Mouse (Mus musculus) T-helper 17 cell (primary cell): ENCODE measurements around the gene Olfr243.
"Not testable (repeated sequence)": the region's sequence is repeated elsewhere in the genome, so short reads cannot be mapped to it uniquely, and the experiment has no call there.

Source experiments
- in situ Hi-C, 2 experiments: fragments of 300-600 bp; cut with MboI, MseI; formaldehyde crosslinking; loops; 1 replicate in 1 of 2; 2 replicates in 1 of 2; pipeline ENCODE4 v1.15.1; 2025; ENCODE audit warnings: high pct_unique_total_duplicates in 2 of 2

Gene Olfr243

GRCm38 (mm10) chr7:103714371-103714770, at the start of gene Olfr243:
TSS of gene Olfr243 (plus strand) at chr7:103714671.
- in situ Hi-C loops = loop anchor here (5.0 to 25.0 kb wide), 3 partner anchors 230 to 1202 kb away; partner anchors contain the start of gene Olfr633 (in 1 of the 2)

- in situ Hi-C loops = no loop called here
These were observed 43.4 kb upstream of the Olfr243 start, which contains the start of gene Olfr624 for GRCm38 (mm10) chr7:103671091-103671490. TSS of gene Olfr624 (minus strand) at chr7:103671191.

- in situ Hi-C loops = no loop called here
These were observed 32.1 kb upstream of the Olfr243 start, which contains the start of gene Olfr625-ps1 for GRCm38 (mm10) chr7:103682420-103682819. TSS of gene Olfr625-ps1 (plus strand) at chr7:103682720.

GRCm38 (mm10) chr7:103699469-103699868, 15.0 kb upstream of the Olfr243 start:
- in situ Hi-C loops = no loop called here

DNA sequence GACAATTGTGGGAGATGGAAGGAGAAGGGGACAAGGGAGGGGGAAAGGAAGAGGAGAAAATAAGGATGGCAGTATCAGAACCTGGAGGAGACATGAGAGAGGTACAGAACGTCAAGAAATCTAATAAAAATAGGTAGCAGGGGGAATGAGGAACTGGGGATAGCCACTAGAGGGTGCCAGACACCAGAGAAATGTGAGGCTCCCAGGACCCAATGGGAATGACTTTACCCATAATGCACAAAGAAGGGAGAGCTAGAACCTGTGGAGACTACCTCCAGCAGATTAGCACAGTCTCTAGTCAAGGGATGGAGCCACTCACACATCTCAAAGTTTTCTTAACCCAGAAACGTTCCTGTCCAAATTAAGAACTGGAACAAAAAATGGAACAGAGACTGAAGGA, 2.4 kb upstream of the Olfr243 start:
- in situ Hi-C loops = loop anchor here (5.0 to 25.0 kb wide), 3 partner anchors 233 to 1200 kb away; partner anchors contain the start of gene Olfr633 (in 1 of the 2)

DNA sequence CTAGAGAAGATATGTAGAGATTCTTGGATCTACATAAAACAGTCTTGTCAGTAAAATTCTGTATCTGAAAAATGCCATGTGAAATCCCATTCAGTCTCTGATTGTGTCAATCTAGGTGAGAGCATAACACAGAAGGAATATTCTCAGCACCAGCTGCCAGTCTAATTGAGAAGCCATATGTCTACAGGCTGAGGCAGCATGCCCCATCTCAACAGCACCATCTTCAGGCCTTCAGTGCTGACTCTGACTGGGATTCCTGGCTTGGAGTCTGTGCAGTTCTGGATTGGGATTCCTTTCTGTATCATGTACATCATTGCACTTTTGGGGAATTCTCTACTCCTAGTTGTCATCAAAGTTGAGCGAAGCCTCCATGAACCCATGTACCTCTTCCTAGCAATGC, 1.9 kb downstream of the Olfr243 start:
- in situ Hi-C loops = loop anchor here in 1 of 2 experiments (5.0 to 25.0 kb wide), 3 partner anchors 86 to 1204 kb away; partner anchors contain the start of gene Olfr633

GRCm38 (mm10) chr7:103730074-103730473, 15.6 kb downstream of the Olfr243 start, which contains the start of gene Olfr628:
TSS of gene Olfr628 (plus strand) at chr7:103730374.
- in situ Hi-C loops = no loop called here

- in situ Hi-C loops = no loop called here
These were observed 30.4 kb downstream of the Olfr243 start, which contains the start of gene Olfr629 for GRCm38 (mm10) chr7:103744843-103745242. TSS of gene Olfr629 (minus strand) at chr7:103744943.

DNA sequence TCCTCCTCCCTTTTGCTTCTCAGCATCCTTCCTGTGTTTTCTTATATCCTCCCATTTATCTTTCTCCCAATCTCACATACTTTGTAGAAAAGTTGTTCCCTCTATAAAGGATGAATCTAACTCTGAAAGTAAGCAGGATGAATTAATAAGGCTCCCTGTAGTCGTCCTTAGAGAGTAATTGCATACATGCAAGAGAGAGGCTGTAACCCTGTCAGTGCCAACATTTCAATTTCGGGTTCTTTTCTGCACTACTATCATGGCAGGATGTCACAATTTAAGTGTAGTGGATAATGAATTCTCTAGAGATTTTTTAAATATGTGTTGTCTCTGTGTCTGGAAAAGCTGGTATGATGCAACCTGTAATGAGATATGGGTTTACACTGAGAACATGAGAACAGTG, 42.8 kb downstream of the Olfr243 start, which contains the start of gene Olfr630:
Gene Olfr630 (minus strand): TSS at position 101 of the 400 bp plus-strand sequence.
- in situ Hi-C loops = no loop called here

DNA sequence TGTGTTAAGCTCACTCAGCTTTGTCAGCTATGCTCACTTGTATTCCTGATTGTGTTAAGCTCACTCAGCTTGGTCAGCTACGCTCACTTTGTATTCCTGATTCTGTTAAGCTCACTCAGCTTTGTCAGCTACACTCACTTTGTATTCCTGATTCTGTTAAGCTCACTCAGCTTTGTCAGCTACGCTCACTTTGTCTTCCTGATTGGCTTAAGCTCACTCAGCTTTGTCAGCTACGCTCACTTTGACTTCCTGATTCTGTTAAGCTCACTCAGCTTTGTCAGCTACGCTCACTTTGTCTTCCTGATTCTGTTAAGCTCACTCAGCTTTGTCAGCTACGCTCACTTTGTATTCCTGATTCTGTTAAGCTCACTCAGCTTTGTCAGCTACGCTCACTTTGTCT, 47.7 kb downstream of the Olfr243 start:
- in situ Hi-C loops = not testable (repeated sequence)

DNA sequence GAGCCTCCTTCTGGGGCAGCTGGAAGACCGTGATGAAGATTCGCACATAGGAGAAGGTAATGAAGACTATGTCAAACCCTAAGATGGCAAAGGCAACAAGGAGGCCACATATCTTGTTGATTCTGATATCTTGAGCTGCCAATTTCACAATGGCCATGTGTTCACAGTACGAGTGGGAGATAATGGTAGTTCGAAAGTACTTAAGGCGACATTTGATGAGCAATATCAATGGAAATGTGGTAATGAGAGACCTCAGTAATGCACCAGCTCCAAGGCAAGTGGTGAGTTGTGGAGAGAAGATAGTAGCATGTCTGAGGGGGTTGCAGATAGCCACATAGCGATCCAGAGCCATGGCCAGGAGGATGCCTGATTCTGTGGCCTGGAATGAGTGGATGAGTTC, 53.2 kb downstream of the Olfr243 start:
- in situ Hi-C loops = not testable (repeated sequence)
